Mouse (Mus musculus) megakaryocyte, adult 5-6 weeks (primary cell): ENCODE data around the gene Pigs. TPM values are rescaled to one million over a fixed set of nuclear protein-coding genes. Genes with fewer than 3 reads are reported as not detected.

ENCODE experiments used
- ATAC-seq: 2 replicates; pipeline ENCODE4 v1.8.0; 2016; ENCODE audit warnings: mild to moderate bottlenecking, inconsistent platforms; ENCODE audit not compliant: poor library complexity, severe bottlenecking
- total RNA-seq, 2 experiments: library from RNA; stranded (forward) in 1 of 2; stranded (reverse) in 1 of 2; fragments of 153-499, 151-499 nt in 1 of 2; fragments of 221-1000, 200-1000 nt in 1 of 2; gene quantifications; 2 replicates each; pipeline versions ENCODE4 v1.2.3 to v1.2.4; 2015 to 2017

Gene Pigs
- total RNA-seq (2015) (31.8 and 33.5 TPM in 2 replicates), total RNA-seq (2017) (21.5 and 22.4 TPM in 2 replicates)

- ATAC-seq = peak; percentile 100
These were observed at the start of gene Pigs for GRCm38 (mm10) chr11:78327634-78328511. Gene Pigs, plus strand, starts transcription at chr11:78328415.

GRCm38 (mm10) chr11:78278853-78279252 is 49.4 kb upstream of the Pigs start:
- no peak for ATAC-seq

- ATAC-seq = no peak
These were observed 48.6 kb upstream of the Pigs start for GRCm38 (mm10) chr11:78279586-78279985.

GRCm38 (mm10) chr11:78289146-78289763 is 39.0 kb upstream of the Pigs start:
- no peak for ATAC-seq

- ATAC-seq = no peak
These were observed 37.6 kb upstream of the Pigs start, which contains the start of gene BC030499 for GRCm38 (mm10) chr11:78290654-78291053. Gene BC030499, plus strand, starts transcription at chr11:78290841.

GRCm38 (mm10) chr11:78294585-78294984 is 33.6 kb upstream of the Pigs start:
- no peak for ATAC-seq

GRCm38 (mm10) chr11:78300917-78301316 is 27.3 kb upstream of the Pigs start:
- 0 out of 2 replicates have a peak, but pooled peaks have one; percentile 6 for ATAC-seq

GRCm38 (mm10) chr11:78301357-78302084 is 26.7 kb upstream of the Pigs start, which contains the start of gene Spag5:
Gene Spag5, plus strand, starts transcription at chr11:78301529.
- ATAC-seq = peak; percentile 100

- no peak for ATAC-seq
These were observed 22.9 kb upstream of the Pigs start for GRCm38 (mm10) chr11:78305272-78305671.

- no peak for ATAC-seq
These were observed 17.2 kb upstream of the Pigs start for GRCm38 (mm10) chr11:78310861-78311511.

- ATAC-seq = no peak
These were observed 14.6 kb upstream of the Pigs start for GRCm38 (mm10) chr11:78313662-78314061.

- no peak for ATAC-seq
These were observed 9.8 kb upstream of the Pigs start for GRCm38 (mm10) chr11:78318411-78318810.

- ATAC-seq = no peak
These were observed 6.0 kb upstream of the Pigs start for GRCm38 (mm10) chr11:78322076-78322831.

- ATAC-seq = peak; percentile 95
These were observed 5.4 kb upstream of the Pigs start, which contains the start of gene Aldoc for GRCm38 (mm10) chr11:78322860-78323259. Gene Aldoc, plus strand, starts transcription at chr11:78322968.

- no peak for ATAC-seq
These were observed 4.0 kb upstream of the Pigs start for GRCm38 (mm10) chr11:78324000-78324785.

GRCm38 (mm10) chr11:78324965-78325364 is 3.2 kb upstream of the Pigs start:
- ATAC-seq = no peak

GRCm38 (mm10) chr11:78327215-78327614 is 1.0 kb upstream of the Pigs start:
- no peak for ATAC-seq

- ATAC-seq = no peak
These were observed 369 bp downstream of the Pigs start for GRCm38 (mm10) chr11:78328512-78329056.

- no peak for ATAC-seq
These were observed 4.5 kb downstream of the Pigs start for GRCm38 (mm10) chr11:78332676-78333075.
